Mouse (Mus musculus) cerebellum, postnatal 36 days (tissue): ENCODE results near the gene Col27a1.

Experiments used
- DNase-seq, 2 experiments: peaks; one replicate each; pipeline ENCODE4 v3.0.0; 2021 to 2022; ENCODE audit warnings: mixed read lengths in 2 of 2

The Col27a1 gene

GRCm38 (mm10) chr4:63314063-63314462 lies 100.3 kb downstream of the Col27a1 start:
- peak in 1 of 2 experiments; percentile 0 for DNase-seq

- DNase-seq = no peak
These were observed 102.4 kb downstream of the Col27a1 start for GRCm38 (mm10) chr4:63316076-63316746.

GRCm38 (mm10) chr4:63319566-63319965 lies 105.8 kb downstream of the Col27a1 start:
- DNase-seq = peak; percentile 75 to 79

- DNase-seq = no peak
These were observed 109.5 kb downstream of the Col27a1 start for GRCm38 (mm10) chr4:63323275-63323815.

- DNase-seq = no peak
These were observed 119.6 kb downstream of the Col27a1 start for GRCm38 (mm10) chr4:63333403-63333802.

- DNase-seq = no peak
These were observed 124.7 kb downstream of the Col27a1 start for GRCm38 (mm10) chr4:63338414-63339076.

- DNase-seq = no peak
These were observed 128.7 kb downstream of the Col27a1 start for GRCm38 (mm10) chr4:63342491-63342890.

GRCm38 (mm10) chr4:63343608-63344007 lies 129.8 kb downstream of the Col27a1 start:
- no peak for DNase-seq

- no peak for DNase-seq
These were observed 130.5 kb downstream of the Col27a1 start, which contains the start of gene Orm1 for GRCm38 (mm10) chr4:63344295-63344694. Gene Orm1, plus strand, starts transcription at chr4:63344560.

- DNase-seq = no peak
These were observed 131.5 kb downstream of the Col27a1 start for GRCm38 (mm10) chr4:63345261-63345660.

GRCm38 (mm10) chr4:63346659-63347058 lies 132.9 kb downstream of the Col27a1 start:
- DNase-seq = no peak

- no peak for DNase-seq
These were observed 134.7 kb downstream of the Col27a1 start for GRCm38 (mm10) chr4:63348524-63348923.

GRCm38 (mm10) chr4:63355877-63356665 lies 142.3 kb downstream of the Col27a1 start, which contains the start of gene Orm3:
Gene Orm3, plus strand, starts transcription at chr4:63356162.
- DNase-seq = no peak

GRCm38 (mm10) chr4:63356981-63357570 lies 143.3 kb downstream of the Col27a1 start:
- no peak for DNase-seq

- DNase-seq = no peak
These were observed 146.1 kb downstream of the Col27a1 start for GRCm38 (mm10) chr4:63359861-63360260.

- no peak for DNase-seq
These were observed 148.3 kb downstream of the Col27a1 start, which contains the start of gene Orm2 for GRCm38 (mm10) chr4:63362150-63362549. Gene Orm2, plus strand, starts transcription at chr4:63362449.

- peak; percentile 79 to 83 for DNase-seq
These were observed 154.8 kb downstream of the Col27a1 start for GRCm38 (mm10) chr4:63368577-63368976.

GRCm38 (mm10) chr4:63370897-63371296 lies 157.1 kb downstream of the Col27a1 start:
- DNase-seq = no peak

GRCm38 (mm10) chr4:63371890-63372289 lies 158.1 kb downstream of the Col27a1 start:
- no peak for DNase-seq

GRCm38 (mm10) chr4:63373404-63373803 lies 159.6 kb downstream of the Col27a1 start:
- no peak for DNase-seq

- no peak for DNase-seq
These were observed 160.5 kb downstream of the Col27a1 start for GRCm38 (mm10) chr4:63374331-63374730.

- peak; percentile 15 to 20 for DNase-seq
These were observed 161.6 kb downstream of the Col27a1 start for GRCm38 (mm10) chr4:63375367-63375766.

GRCm38 (mm10) chr4:63377483-63377882 lies 163.7 kb downstream of the Col27a1 start:
- DNase-seq = no peak
